Mouse (Mus musculus) limb, embryonic 11.5 days (tissue): ENCODE data around the gene Pdx1. TPM values are rescaled to one million over a fixed set of nuclear protein-coding genes. Genes with fewer than 3 reads are reported as not detected.

ENCODE experiments used
- ATAC-seq: fragments of 200-750 bp; cut with Nextera tagmentation; 2 replicates; pipeline ENCODE4 v1.8.0; 2017; ENCODE audit warnings: low read depth; ENCODE audit not compliant: insufficient number of reproducible peaks, low FRiP score, low TSS enrichment
- DNase-seq: peaks from one replicate; pipeline ENCODE4 v3.0.0-alpha.2; 2015; ENCODE audit warnings: low spot score
- H3K27ac ChIP-seq: fragments of 300-500 bp; sonication (generic); replicated peaks from 2 replicates; pipeline ENCODE4 v1.5.1; 2014; ENCODE audit warnings: low read depth, mild to moderate bottlenecking, low read length
- H3K27me3 ChIP-seq: fragments of 300-500 bp; sonication (generic); 2 replicates; pipeline ENCODE4 v1.6.1; 2014; ENCODE audit warnings: mild to moderate bottlenecking, low read length, mixed read lengths; ENCODE audit not compliant: control insufficient read depth, insufficient read depth
- H3K36me3 ChIP-seq: fragments of 300-500 bp; sonication (generic); 2 replicates; pipeline ENCODE4 v1.6.1; 2014; ENCODE audit warnings: mild to moderate bottlenecking, low read length, moderate library complexity, mixed read lengths; ENCODE audit not compliant: control insufficient read depth, insufficient read depth
- H3K4me1 ChIP-seq: fragments of 300-500 bp; sonication (generic); 2 replicates; pipeline ENCODE4 v1.6.1; 2014; ENCODE audit warnings: low read length, mixed read lengths; ENCODE audit not compliant: control insufficient read depth, insufficient read depth
- H3K4me2 ChIP-seq: fragments of 300-500 bp; sonication (generic); 2 replicates; pipeline ENCODE4 v1.6.1; 2014; ENCODE audit warnings: low read depth, mild to moderate bottlenecking, moderate library complexity; ENCODE audit not compliant: severe bottlenecking
- H3K4me3 ChIP-seq: fragments of 300-500 bp; sonication (generic); 2 replicates; pipeline ENCODE4 v1.5.1; 2014; ENCODE audit warnings: low read depth, low read length
- H3K9ac ChIP-seq: fragments of 300-500 bp; sonication (generic); 2 replicates; pipeline ENCODE4 v1.6.1; 2014; ENCODE audit warnings: mild to moderate bottlenecking, low read length
- H3K9me3 ChIP-seq: fragments of 300-500 bp; sonication (generic); 2 replicates; pipeline ENCODE4 v1.6.1; 2016; ENCODE audit warnings: low read length; ENCODE audit not compliant: control insufficient read depth
- WGBS: fragments of 180-500 bp; shearing (Covaris S2); extraction: QIAGEN DNeasy Blood & Tissue Kit; methylation state at CpG from one replicate; pipeline ENCODE4 v1.1.7; 2014; 5-methylcytosine and 5-hydroxymethylcytosine counted together
- polyA plus RNA-seq: library from polyadenylated mRNA; unstranded; fragments of >200 nt; fragmentation: Nextera tagmentation; extraction: Ambion mirVana; gene quantifications from 2 replicates; pipeline ENCODE4 v1.2.1, GENCODE M21; 2014

Gene Pdx1
- polyA plus RNA-seq, 1 experiment from 2014 or later = not detected

DNA sequence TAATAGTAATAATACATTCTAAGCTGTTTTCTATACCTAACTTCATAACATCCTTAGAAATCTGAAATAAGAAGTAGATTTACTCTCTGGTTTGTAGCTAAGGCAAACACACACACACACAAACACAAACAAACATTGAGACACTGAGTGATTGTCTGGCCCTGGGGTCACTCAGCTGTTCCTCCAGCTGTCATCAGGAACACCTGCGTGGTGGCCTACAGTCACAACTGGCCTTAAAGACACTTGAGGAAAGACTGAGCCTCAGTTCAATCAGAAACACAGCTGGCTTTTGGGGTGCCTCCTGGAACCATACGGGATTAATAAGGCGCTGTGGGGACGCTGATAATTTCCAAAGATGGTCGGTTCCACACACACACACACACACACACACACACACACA lies 27.5 kb downstream of the Pdx1 start:
- no peak for DNase-seq
- Histone ChIP-seq H3K4me1 (peaks cover 17% of the 10 kb centered on the region), H3K4me2 (no peak overlapping the region), H3K4me3 (no peak overlapping the region), H3K9me3 (no peaks in the 10 kb centered on the region), H3K27me3 (peaks cover 64% of the 10 kb centered on the region), H3K9ac (no peak overlapping the region), H3K27ac (no peak overlapping the region), H3K36me3 (no peaks in the 10 kb centered on the region)
- no peak for ATAC-seq
- 60% methylated on average over 5 of the region's 5 CpGs for WGBS

DNA sequence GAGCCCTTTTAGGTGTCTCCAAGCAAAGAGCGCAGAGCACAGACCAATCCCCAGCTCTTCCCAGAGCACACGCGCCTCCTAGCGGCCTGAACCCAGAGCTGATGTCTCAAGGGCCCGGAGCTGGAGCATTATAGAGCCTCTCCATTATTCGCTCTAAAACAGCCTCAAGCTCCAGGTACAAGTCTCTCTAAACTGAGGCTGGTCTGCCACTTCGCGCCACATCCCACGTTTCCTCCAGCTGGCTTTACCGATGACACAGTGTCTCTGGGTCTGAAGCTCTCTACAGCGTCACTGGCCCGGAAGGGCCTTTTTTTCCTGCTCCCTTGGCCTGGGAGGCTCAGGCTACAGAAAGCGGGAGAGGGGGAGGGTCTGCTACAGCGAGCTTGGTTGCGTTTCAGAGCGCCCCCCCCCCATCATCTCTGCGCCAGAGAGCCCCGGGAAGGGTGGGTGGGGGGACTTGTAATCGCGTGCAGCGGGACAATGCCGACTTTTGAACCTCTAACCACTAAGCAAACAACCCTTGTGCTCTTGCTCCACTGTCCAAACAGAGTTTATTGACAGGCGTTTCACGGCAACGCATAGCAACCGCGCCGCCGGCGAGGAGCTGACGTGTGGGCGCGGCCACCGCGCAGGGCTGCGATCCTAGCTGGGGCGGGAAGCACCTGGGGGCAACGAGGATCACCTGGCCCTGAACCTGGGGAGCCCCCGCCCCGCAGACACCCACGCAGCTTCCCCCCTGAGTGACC lies 29.7 kb downstream of the Pdx1 start:
- DNase-seq = peak; percentile 80
- H3K4me3 ChIP-seq = peak overlapping the region; percentile 12; the same call in 1 of the 2 replicates
- H3K4me2 ChIP-seq = peak overlapping the region; percentile 41
- no peaks in the 10 kb centered on the region for H3K9me3 ChIP-seq
- H3K4me1 ChIP-seq = peaks cover 17% of the 10 kb centered on the region
- WGBS = under 1% methylated on average over 40 of the region's 41 CpGs
- no peaks in the 10 kb centered on the region for H3K36me3 ChIP-seq
- no peak overlapping the region for H3K9ac ChIP-seq
- H3K27me3 ChIP-seq = peaks cover 71% of the 10 kb centered on the region
- H3K27ac ChIP-seq = no peak overlapping the region
- peak; percentile 45; the same call in 1 of the 2 replicates for ATAC-seq

DNA sequence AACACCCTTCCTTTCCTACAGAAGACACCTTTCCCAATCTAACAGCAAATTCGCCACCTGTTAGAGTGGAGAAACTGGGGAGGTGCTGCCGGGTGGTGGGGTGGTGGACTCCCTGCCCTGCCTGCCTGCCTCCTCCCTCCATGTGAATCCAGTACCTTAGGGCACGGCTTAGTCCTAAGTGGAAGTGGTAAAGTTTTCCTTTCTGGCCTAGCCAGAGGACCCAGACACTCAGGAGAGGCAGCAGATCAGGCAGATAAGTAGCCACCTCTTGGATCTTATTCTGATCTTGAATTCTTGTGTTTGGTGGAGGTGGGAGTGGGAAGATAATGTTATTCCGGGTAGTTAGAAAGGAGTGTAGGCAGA lies 30.2 kb downstream of the Pdx1 start:
- peak overlapping the region; percentile 12; the same call in 1 of the 2 replicates for H3K4me3 ChIP-seq
- WGBS = 12% methylated on average over 4 of the region's 4 CpGs
- no peaks in the 10 kb centered on the region for H3K36me3 ChIP-seq
- ATAC-seq (0 out of 2 replicates have a peak, but pooled peaks have one; percentile 3), DNase-seq (peak; percentile 30)
- peak overlapping the region; percentile 41 for H3K4me2 ChIP-seq
- no peak overlapping the region for H3K9ac ChIP-seq
- no peak overlapping the region for H3K27ac ChIP-seq
- no peaks in the 10 kb centered on the region for H3K9me3 ChIP-seq
- peaks cover 72% of the 10 kb centered on the region for H3K27me3 ChIP-seq
- H3K4me1 ChIP-seq = peaks cover 17% of the 10 kb centered on the region

DNA sequence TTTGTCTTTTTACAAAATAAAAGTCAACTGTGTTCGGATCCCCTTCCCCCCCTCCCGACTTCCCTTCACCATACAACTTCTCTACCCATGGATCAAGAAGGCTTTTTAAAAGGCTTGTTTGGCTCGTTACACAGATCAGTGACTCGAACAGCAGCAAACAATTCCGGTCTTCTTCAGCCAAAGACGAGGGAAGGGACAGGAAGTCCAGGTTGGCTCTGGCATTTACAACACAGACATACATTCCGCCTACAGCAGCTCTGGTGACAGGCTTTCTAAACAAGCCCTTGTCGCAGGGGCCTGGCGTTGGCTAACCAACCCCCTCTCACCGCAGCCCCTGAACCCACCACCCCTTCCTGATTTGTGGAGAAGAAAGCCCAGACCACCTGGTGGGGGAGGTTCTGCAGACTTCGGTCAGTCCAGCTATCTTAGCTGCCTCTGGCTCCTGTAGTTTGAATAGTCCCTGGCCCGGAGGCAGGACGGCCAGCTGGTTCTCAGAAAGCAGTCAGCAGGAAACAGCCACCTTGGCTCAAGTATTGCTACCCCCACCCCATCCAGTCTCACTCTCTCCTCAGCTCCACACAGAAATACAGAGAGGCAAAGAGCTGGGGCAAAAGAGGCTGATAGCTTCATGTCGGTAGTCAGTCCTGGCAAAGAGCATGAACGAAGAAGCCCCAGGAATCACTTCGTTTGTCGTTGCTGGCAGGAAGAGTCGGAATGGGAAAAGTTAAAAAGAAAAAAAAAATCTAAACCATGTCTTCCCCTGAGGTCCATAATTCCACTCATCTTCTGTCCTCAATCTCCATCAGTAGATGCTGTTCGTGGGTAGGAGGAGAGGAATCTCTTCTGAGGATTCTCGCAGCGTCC lies 31.4 kb downstream of the Pdx1 start:
- Histone ChIP-seq H3K4me2 (no peak overlapping the region), H3K27ac (no peak overlapping the region), H3K36me3 (no peaks in the 10 kb centered on the region), H3K9ac (no peak overlapping the region), H3K27me3 (peaks cover 78% of the 10 kb centered on the region), H3K4me1 (peaks cover 22% of the 10 kb centered on the region), H3K4me3 (no peak overlapping the region), H3K9me3 (no peaks in the 10 kb centered on the region)
- no peak for ATAC-seq
- DNase-seq = peak; percentile 57
- 7% methylated on average over 21 of the region's 21 CpGs for WGBS

DNA sequence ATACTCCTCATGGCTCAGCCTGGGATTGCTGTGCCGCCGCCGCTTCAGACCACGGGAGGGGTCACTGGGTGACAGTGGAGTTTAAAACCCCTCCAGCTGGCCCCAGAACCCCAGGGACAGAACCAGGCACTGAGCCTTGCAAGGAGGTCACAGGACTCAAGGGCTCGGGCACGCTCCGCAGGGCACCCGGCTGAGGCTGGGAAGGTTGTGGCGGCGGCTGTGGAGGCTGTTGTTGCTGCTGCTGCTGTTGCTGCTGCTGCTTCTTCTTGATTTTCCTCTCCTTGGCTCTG lies 32.0 kb downstream of the Pdx1 start:
- peak; percentile 65 for DNase-seq
- H3K4me1 ChIP-seq = peaks cover 25% of the 10 kb centered on the region

DNA sequence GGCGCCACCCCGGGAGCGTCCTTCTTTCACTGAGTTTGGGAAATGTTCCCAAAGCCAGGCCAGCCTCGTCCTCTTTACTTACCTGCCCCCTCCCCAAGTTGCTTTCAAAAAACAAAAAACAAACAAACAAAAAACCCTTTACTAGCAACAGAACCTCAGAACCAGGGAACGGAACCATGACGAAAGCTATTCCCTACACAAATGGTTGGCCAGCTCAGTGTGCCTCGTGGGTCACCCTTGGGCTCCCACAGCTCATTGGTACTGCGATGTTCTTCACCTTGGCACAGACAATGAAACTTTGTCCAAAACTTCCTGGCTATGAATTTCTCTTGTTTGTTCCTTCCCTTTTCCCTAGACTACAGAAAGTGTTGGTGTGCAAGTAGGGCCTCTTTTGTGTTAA lies 32.4 kb downstream of the Pdx1 start:
- Histone ChIP-seq H3K27me3 (peaks cover 88% of the 10 kb centered on the region), H3K9me3 (no peaks in the 10 kb centered on the region), H3K4me3 (no peak overlapping the region), H3K27ac (no peak overlapping the region), H3K9ac (no peak overlapping the region), H3K4me2 (no peak overlapping the region), H3K36me3 (no peaks in the 10 kb centered on the region), H3K4me1 (peaks cover 29% of the 10 kb centered on the region)
- ATAC-seq = no peak
- WGBS = 23% methylated on average over 8 of the region's 8 CpGs
- DNase-seq = peak; percentile 35

More for the DNA sequence above, 32.0 kb downstream of the Pdx1 start:
- Histone ChIP-seq H3K27ac (no peak overlapping the region), H3K9me3 (no peaks in the 10 kb centered on the region), H3K36me3 (no peaks in the 10 kb centered on the region), H3K27me3 (peaks cover 84% of the 10 kb centered on the region), H3K4me3 (no peak overlapping the region), H3K4me2 (no peak overlapping the region), H3K9ac (no peak overlapping the region)
- ATAC-seq = no peak
- 9% methylated on average over 10 of the region's 10 CpGs for WGBS

DNA sequence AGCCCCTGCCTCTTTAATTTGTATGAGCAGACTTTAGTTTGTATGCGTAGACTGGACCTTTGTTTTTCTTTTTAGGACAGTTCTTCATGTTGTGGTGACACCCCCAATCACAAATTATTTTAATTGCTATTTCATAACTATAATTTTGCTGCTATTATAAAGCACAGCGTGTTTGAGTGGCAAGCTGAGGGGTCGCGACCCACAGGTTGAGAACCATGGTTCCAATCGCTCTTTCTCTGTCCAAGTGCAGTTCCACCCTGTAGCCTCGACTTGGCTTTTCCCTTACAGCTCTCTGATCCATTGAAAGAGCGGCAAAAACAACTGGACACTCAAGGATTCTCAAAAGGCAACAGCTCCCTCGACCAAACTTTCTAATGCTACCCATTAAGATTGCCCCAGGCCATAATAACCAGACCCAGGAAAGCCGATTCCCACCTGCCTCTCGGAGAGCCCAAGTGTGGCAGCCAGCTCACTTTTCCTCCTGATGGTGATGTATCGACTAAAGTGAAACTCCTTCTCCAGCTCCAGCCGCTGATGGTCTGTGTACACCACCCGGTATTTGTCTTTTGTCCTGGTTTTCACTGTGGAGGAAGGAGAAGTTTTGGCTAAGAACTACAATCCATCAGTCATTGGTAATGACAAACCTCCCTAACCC lies 33.1 kb downstream of the Pdx1 start:
- peaks cover 31% of the 10 kb centered on the region for H3K4me1 ChIP-seq
- no peak overlapping the region for H3K4me3 ChIP-seq
- no peak overlapping the region for H3K9ac ChIP-seq
- H3K9me3 ChIP-seq = no peaks in the 10 kb centered on the region
- no peaks in the 10 kb centered on the region for H3K36me3 ChIP-seq
- DNase-seq = peak; percentile 50
- no peak overlapping the region for H3K27ac ChIP-seq
- H3K27me3 ChIP-seq = peaks cover 91% of the 10 kb centered on the region
- 9% methylated on average over 13 of the region's 13 CpGs for WGBS
- no peak overlapping the region for H3K4me2 ChIP-seq
- no peak for ATAC-seq
